Mouse (Mus musculus): ENCODE data around the gene Tmem125.
"Not testable (repeated sequence)": the region's sequence is repeated elsewhere in the genome, so short reads cannot be mapped to it uniquely, and the experiment has no call there.

DNA sequence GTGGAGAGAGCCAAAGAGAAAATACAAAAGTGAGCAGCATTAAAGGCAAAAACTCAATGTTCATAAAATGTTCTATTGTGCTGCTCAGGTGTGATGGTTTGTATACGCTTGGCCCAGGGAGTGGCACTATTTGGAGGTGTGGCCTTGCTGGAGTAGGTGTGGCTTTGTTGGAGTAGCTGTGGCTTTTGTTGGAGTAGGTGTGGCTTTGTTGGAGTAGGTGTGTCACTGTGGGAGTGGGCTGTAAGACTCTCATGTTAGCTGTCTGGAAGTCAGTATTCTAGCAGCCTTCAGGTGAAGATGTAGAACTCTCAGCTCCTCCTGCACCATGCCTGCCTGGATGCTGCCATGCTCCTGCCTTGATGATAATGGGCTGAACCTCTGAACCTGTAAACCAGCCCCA is 36.7 kb downstream of the Tmem125 start:
- TF ChIP-seq EP300 (IDR thresholded peaks at IDR 0.05; ENCODE audit: low read depth in 1 of 2, low read length in 2 of 2); CTCF (IDR thresholded peaks at IDR 0.05 in 2 of 3, conservative IDR thresholded peaks at IDR 0.05 in 1 of 3; ENCODE audit: control insufficient read depth in 1 of 3, insufficient read depth in 1 of 3, low read depth in 2 of 3, low read length in 3 of 3, poor library complexity in 1 of 3, severe bottlenecking in 1 of 3); USF2 (IDR thresholded peaks at IDR 0.05; ENCODE audit: borderline replicate concordance in 1 of 2, insufficient read depth in 1 of 2, low read depth in 1 of 2, low read length in 2 of 2); ZC3H11A (IDR thresholded peaks at IDR 0.05; ENCODE audit: low read depth, low read length); POLR2A (IDR thresholded peaks at IDR 0.05; ENCODE audit: control insufficient read depth in 1 of 2, insufficient read depth in 1 of 2, low read depth in 1 of 2, low read length in 2 of 2, poor library complexity in 1 of 2); TBP (IDR thresholded peaks at IDR 0.05; ENCODE audit: low read depth, low read length); SIN3A (IDR thresholded peaks at IDR 0.05; ENCODE audit: low read length); ZKSCAN1 (IDR thresholded peaks at IDR 0.05; ENCODE audit: low read depth, low read length); HCFC1 (IDR thresholded peaks at IDR 0.05; ENCODE audit: low read depth, low read length); UBTF (IDR thresholded peaks at IDR 0.05; ENCODE audit: borderline replicate concordance, insufficient read depth, low read depth, low read length); MAX (IDR thresholded peaks at IDR 0.05; ENCODE audit: low read length); SMC3 (IDR thresholded peaks at IDR 0.05; ENCODE audit: low read depth, low read length); MYC (IDR thresholded peaks at IDR 0.05; ENCODE audit: low read depth, low read length): not testable (repeated sequence)

Measured in MEL (cell line).